Mouse (Mus musculus): Measurements from ENCODE around the gene Misp. TPM values are rescaled to one million over a fixed set of nuclear protein-coding genes. Genes with fewer than 3 reads are reported as not detected.
A peak's percentile ranks its signal among the peaks of the same experiment; 100 is the strongest.

Gene Misp
- 10.5 and 10.6 TPM in 2 replicates for polyA plus RNA-seq (2015; fragmentation: Nextera tagmentation; extraction: Ambion mirVana)

DNA sequence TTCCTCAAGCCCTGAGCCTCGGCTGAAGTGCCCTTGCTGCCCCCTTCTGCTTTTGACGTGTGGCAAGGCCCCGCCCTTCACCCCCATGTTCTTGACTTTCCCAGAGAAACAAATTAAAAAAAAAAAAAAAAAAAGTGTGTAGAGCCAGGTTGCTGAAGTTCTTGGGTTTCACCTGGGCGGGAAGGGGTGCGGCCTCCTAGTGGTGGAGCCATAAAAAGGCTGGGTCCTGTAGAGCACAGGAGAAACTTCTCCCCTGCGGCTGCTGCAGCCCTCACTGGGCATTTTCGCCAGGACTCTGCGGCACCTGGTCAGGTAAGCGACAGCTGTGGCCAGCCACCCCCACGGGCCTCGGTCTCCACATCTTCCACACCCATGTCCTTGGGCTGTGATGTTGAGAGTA lies at the start of gene Misp:
Gene Misp (plus strand): TSS at position 208 of the 400 bp plus-strand sequence.
- Histone ChIP-seq H3K4me1 (ENCODE audit: insufficient read depth, low read depth, low read length) (peaks cover 6% of the 10 kb centered on the region), H3K27ac (ENCODE audit: low read length) (0 out of 2 replicates have a peak within 1 kb of the TSS, but pooled peaks have one; percentile 47), H3K4me3 (ENCODE audit: low read depth, low read length) (no peak within 1 kb of the TSS), H3K27me3 (replicated peaks; ENCODE audit: insufficient read depth, low read length) (no peaks in the 10 kb centered on the region), H3K4me2 (replicated peaks; ENCODE audit: low read depth, low read length) (no peak within 1 kb of the TSS), H3K9me3 (ENCODE audit: low read length) (no peaks in the 10 kb centered on the region), H3K9ac (replicated peaks; ENCODE audit: low read depth) (no peak within 1 kb of the TSS), H3K36me3 (ENCODE audit: insufficient read depth, low read length) (no peaks in the 10 kb centered on the region)
- TF ChIP-seq CTCF (IDR thresholded peaks at IDR 0.05) (peak; percentile 54), EP300 (IDR thresholded peaks at IDR 0.05) (no peak)
- DNase-seq (ENCODE audit: low spot score), result peak; percentile 64
- peak; percentile 45 for ATAC-seq
- 55% methylated on average over 11 of the region's 11 CpGs for WGBS

DNA sequence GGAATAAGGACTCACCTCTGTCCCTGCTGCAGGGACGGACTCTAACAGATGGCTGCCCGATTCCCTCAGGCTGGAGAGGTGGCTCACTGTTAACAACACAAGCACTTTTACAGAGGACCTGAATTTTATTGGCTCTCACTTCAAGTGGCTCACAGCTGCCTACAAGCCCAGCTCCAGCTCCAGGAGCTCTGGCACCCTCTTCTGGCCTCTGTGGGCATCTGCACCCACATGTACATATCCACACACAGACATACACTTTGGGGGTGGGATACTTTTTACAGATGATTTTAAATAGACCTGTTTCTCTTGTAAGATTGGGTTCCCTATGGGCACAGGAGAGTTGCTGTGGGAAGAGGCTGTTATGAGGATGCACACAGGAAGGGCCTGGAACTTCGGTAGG lies 48.5 kb upstream of the Misp start:
- ATAC-seq, result no peak
- H3K9me3 ChIP-seq (ENCODE audit: low read length), result no peaks in the 10 kb centered on the region
- WGBS, result 88% methylated on average over 3 of the region's 3 CpGs
- H3K27me3 ChIP-seq (replicated peaks; ENCODE audit: insufficient read depth, low read length), result no peaks in the 10 kb centered on the region
- DNase-seq (ENCODE audit: low spot score), result no peak
- H3K27ac ChIP-seq (ENCODE audit: low read length), result no peak overlapping the region
- H3K4me3 ChIP-seq (ENCODE audit: low read depth, low read length), result no peak overlapping the region
- TF ChIP-seq EP300 (IDR thresholded peaks at IDR 0.05), result no peak
- TF ChIP-seq CTCF (IDR thresholded peaks at IDR 0.05), result peak; percentile 33; the same call in 1 of the 2 replicates
- H3K36me3 ChIP-seq (ENCODE audit: insufficient read depth, low read length), result no peaks in the 10 kb centered on the region
- no peak overlapping the region for H3K4me2 ChIP-seq (replicated peaks; ENCODE audit: low read depth, low read length)
- H3K9ac ChIP-seq (replicated peaks; ENCODE audit: low read depth), result no peak overlapping the region
- H3K4me1 ChIP-seq (ENCODE audit: insufficient read depth, low read depth, low read length), result 0 out of 2 replicates have a peak, but pooled peaks cover 1% of the 10 kb centered on the region

DNA sequence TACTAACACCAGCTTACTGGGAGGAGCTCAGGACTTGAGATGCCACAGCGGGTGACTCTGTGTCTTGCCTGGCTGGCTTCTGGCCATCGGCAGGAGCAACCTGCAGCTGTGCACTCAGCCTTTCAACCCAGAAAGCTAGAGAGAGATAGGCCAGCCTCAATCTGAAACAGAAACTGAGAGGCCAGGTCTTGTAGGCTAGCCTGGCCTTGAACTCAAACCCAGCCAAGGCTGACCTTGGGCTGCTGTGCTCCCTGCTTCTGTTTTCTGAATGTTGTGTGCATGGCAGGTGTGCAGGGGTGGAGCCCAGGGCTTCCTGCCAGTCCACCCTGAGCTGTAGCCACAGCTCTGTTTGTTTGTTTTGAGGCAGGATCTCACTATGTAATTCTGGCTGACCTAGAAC lies 47.6 kb upstream of the Misp start:
- Histone ChIP-seq H3K4me2 (replicated peaks; ENCODE audit: low read depth, low read length) (no peak overlapping the region), H3K4me3 (ENCODE audit: low read depth, low read length) (no peak overlapping the region), H3K9ac (replicated peaks; ENCODE audit: low read depth) (no peak overlapping the region), H3K9me3 (ENCODE audit: low read length) (no peaks in the 10 kb centered on the region), H3K4me1 (ENCODE audit: insufficient read depth, low read depth, low read length) (0 out of 2 replicates have a peak, but pooled peaks cover 8% of the 10 kb centered on the region), H3K36me3 (ENCODE audit: insufficient read depth, low read length) (no peaks in the 10 kb centered on the region), H3K27ac (ENCODE audit: low read length) (no peak overlapping the region), H3K27me3 (replicated peaks; ENCODE audit: insufficient read depth, low read length) (no peaks in the 10 kb centered on the region)
- ATAC-seq (no peak), DNase-seq (ENCODE audit: low spot score) (no peak)
- 79% methylated on average over 2 of the region's 2 CpGs for WGBS
- no peak for TF ChIP-seq CTCF (IDR thresholded peaks at IDR 0.05)
- no peak for TF ChIP-seq EP300 (IDR thresholded peaks at IDR 0.05)

DNA sequence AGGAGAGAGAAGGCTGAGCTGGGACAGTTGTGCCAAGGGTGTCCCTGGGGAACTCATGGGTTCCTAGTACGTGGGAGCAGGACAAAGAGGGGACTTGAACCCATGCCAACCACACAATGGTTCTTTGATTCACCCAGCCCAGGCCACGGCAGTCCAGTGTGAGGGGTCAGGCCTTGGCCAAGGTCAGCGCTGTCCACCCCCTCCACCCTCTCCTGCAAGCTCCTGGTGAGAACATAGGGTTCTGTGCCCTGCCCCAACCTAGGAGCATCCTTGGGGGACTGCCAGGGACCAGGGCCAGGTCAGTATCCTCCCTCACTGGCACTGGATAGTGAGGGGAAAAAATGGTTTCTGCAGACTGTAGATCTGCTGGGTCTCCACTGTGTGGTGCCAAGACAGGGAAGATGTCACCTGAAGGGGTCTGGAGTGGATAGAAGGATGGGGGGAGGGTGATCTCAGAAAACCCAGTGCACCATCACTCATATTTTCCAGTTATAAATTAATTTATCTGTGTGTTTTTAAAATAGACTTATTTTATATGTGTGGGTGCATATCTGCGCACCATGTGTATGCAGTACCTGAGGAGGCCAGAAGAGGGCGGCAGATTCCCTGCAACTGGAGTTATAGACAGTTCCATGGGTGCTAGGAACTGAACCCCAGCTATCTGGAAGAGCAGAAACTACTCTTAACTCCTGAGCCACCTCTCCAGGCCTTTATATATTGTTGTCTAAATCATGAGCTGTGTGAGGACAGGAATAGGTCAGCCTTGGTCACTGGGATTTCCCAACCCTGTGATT lies 46.1 kb upstream of the Misp start:
- WGBS, result 63% methylated on average over 5 of the region's 5 CpGs
- ATAC-seq, result no peak
- TF ChIP-seq CTCF (IDR thresholded peaks at IDR 0.05) (peak; percentile 47), EP300 (IDR thresholded peaks at IDR 0.05) (no peak)

DNA sequence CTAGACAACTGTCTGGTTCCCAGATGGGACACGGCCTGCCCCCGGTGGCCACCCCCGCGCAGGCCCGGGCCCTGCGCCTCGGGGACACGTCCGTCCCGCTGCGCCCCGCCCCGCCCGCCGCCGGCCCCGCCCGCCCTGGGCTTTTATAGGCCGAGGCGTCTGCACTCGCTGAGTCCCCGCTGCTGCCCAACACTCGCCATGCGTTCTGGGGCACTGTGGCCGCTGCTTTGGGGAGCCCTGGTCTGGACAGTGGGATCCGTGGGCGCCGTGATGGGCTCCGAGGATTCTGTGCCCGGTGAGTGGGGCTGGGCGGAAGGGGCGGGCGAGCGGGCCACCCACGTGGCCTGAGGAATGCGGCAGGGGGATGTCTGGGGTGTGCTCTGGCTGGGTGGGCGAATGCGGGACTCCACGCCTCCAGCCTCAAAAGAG lies 43.7 kb upstream of the Misp start, which contains the start of gene Fstl3:
Gene Fstl3 (plus strand): TSS at position 170 of the 429 bp plus-strand sequence.
- WGBS, result 3% methylated on average over 39 of the region's 39 CpGs
- Histone ChIP-seq H3K9me3 (ENCODE audit: low read length) (no peaks in the 10 kb centered on the region), H3K4me2 (replicated peaks; ENCODE audit: low read depth, low read length) (peak within 1 kb of the TSS; percentile 58), H3K27ac (ENCODE audit: low read length) (peak within 1 kb of the TSS; percentile 60), H3K4me3 (ENCODE audit: low read depth, low read length) (peak within 1 kb of the TSS; percentile 40), H3K4me1 (ENCODE audit: insufficient read depth, low read depth, low read length) (peaks cover 17% of the 10 kb centered on the region; the same call in 1 of the 2 replicates), H3K9ac (replicated peaks; ENCODE audit: low read depth) (peak within 1 kb of the TSS; percentile 27; the same call in 1 of the 2 replicates), H3K27me3 (replicated peaks; ENCODE audit: insufficient read depth, low read length) (no peaks in the 10 kb centered on the region), H3K36me3 (ENCODE audit: insufficient read depth, low read length) (no peaks in the 10 kb centered on the region; the same call in 1 of the 2 replicates)
- no peak for TF ChIP-seq EP300 (IDR thresholded peaks at IDR 0.05)
- no peak for TF ChIP-seq CTCF (IDR thresholded peaks at IDR 0.05)
- ATAC-seq (no peak), DNase-seq (ENCODE audit: low spot score) (no peak)

More for the DNA sequence above, 46.1 kb upstream of the Misp start:
- no peaks in the 10 kb centered on the region for H3K36me3 ChIP-seq (ENCODE audit: insufficient read depth, low read length)
- H3K4me3 ChIP-seq (ENCODE audit: low read depth, low read length), result no peak overlapping the region
- no peak overlapping the region for H3K9ac ChIP-seq (replicated peaks; ENCODE audit: low read depth)
- no peak overlapping the region for H3K27ac ChIP-seq (ENCODE audit: low read length)
- H3K4me1 ChIP-seq (ENCODE audit: insufficient read depth, low read depth, low read length), result 0 out of 2 replicates have a peak, but pooled peaks cover 13% of the 10 kb centered on the region
- no peak overlapping the region for H3K4me2 ChIP-seq (replicated peaks; ENCODE audit: low read depth, low read length)
- H3K9me3 ChIP-seq (ENCODE audit: low read length), result no peaks in the 10 kb centered on the region
- DNase-seq (ENCODE audit: low spot score), result no peak
- no peaks in the 10 kb centered on the region for H3K27me3 ChIP-seq (replicated peaks; ENCODE audit: insufficient read depth, low read length)

DNA sequence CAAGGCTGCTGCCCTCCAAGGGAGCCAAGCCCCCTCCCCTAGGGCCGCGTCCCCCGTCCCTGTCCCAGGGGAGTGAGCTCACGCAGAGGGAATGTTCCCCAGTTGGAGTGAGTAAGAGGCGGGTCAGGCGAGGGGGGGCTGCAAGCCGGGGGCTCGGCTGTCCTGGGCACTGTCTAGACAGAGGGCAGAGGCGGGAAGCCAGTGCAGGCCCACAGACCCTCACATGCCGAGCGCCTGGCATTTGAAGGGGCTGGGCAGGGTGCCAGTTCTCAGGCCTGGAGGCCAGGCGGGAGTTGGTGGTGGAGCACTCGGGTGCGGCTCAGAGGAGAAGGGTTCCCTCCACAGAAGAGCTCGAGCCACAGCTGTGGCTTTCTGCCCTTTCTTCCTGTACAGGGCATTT lies 42.8 kb upstream of the Misp start:
- H3K4me3 ChIP-seq (ENCODE audit: low read depth, low read length), result peak overlapping the region; percentile 40; the same call in 1 of the 2 replicates
- no peak overlapping the region for H3K9ac ChIP-seq (replicated peaks; ENCODE audit: low read depth)
- ATAC-seq (peak; percentile 20), DNase-seq (ENCODE audit: low spot score) (peak; percentile 72)
- H3K4me2 ChIP-seq (replicated peaks; ENCODE audit: low read depth, low read length), result peak overlapping the region; percentile 58
- peak overlapping the region; percentile 60 for H3K27ac ChIP-seq (ENCODE audit: low read length)
- no peaks in the 10 kb centered on the region; the same call in 1 of the 2 replicates for H3K36me3 ChIP-seq (ENCODE audit: insufficient read depth, low read length)
- TF ChIP-seq CTCF (IDR thresholded peaks at IDR 0.05) (no peak), EP300 (IDR thresholded peaks at IDR 0.05) (0 out of 2 replicates have a peak, but pooled peaks have one; percentile 29)
- no peaks in the 10 kb centered on the region for H3K27me3 ChIP-seq (replicated peaks; ENCODE audit: insufficient read depth, low read length)
- H3K9me3 ChIP-seq (ENCODE audit: low read length), result no peaks in the 10 kb centered on the region
- 2% methylated on average over 15 of the region's 15 CpGs for WGBS
- peaks cover 17% of the 10 kb centered on the region; the same call in 1 of the 2 replicates for H3K4me1 ChIP-seq (ENCODE audit: insufficient read depth, low read depth, low read length)
